Mouse (Mus musculus) cerebellum, adult 2 months (tissue): ENCODE measurements around the gene Aldh3b3.

ENCODE experiments used
- CTCF ChIP-seq: fragments of 200-500 bp; IDR thresholded peaks from 2 replicates; pipeline ENCODE4 v1.5.1; 2011; ENCODE audit warnings: low read depth, mild to moderate bottlenecking, control low read depth, low read length, moderate library complexity, borderline replicate concordance; ENCODE audit not compliant: insufficient read depth
- POLR2A ChIP-seq: fragments of 200-500 bp; IDR thresholded peaks from 2 replicates; pipeline ENCODE4 v1.6.1; 2011; ENCODE audit warnings: low read length, control low read depth, borderline replicate concordance; ENCODE audit not compliant: insufficient read depth

DNA sequence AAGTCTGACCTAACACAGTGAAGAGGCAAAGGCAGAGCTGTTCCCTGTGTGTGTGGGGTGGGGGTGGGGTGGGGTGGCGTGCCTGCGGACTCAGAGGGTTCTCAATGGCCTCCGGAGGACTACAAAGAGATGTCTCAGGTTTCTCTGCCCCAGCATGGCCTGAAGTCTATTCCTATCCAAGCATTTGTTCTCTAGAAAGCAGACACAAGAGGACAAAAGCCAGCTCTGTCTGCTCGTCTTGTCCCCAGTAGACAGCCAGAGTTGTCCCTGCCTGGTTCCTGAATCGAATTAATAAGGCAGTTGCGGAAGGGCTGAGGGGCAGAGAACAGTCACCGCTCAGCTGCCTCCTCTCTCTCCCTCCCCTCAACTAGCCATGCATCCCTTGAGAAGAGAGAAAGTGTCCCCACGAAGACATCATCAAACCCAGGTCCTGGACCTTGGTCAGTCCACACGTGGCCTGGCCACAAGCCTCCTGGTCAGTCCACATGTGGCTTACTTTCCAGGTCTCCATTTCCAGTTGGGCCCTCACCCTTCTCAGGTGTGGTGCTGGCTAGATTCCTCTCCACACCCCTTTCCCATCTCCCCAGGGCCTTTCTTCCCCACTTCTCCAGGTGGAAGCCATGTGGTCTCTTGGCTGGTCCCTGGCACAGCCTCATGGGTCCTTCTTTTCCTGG, 25.2 kb downstream of the Aldh3b3 start:
- TF ChIP-seq POLR2A (no peak), CTCF (no peak)
